Mouse (Mus musculus) neural tube, embryonic 14.5 days (tissue): Measurements from ENCODE around the gene Mgat1. TPM values are rescaled to one million over a fixed set of nuclear protein-coding genes. Genes with fewer than 3 reads are reported as not detected.
"Not testable (repeated sequence)": the region's sequence is repeated elsewhere in the genome, so short reads cannot be mapped to it uniquely, and the experiment has no call there.

Experiments used
- ATAC-seq: fragments of 200-750 bp; cut with Nextera tagmentation; 2 replicates; pipeline ENCODE4 v1.8.0; 2017; ENCODE audit warnings: low read depth, mild to moderate bottlenecking, moderate TSS enrichment, moderate library complexity
- H3K27ac ChIP-seq: fragments of 300-500 bp; sonication (generic); 2 replicates; pipeline ENCODE4 v1.5.1; 2014; ENCODE audit warnings: low read depth, mild to moderate bottlenecking, control low read depth, low read length, moderate library complexity, mixed read lengths
- H3K27me3 ChIP-seq: fragments of 300-500 bp; sonication (generic); 2 replicates; pipeline ENCODE4 v1.6.1; 2014; ENCODE audit warnings: low read length; ENCODE audit not compliant: control insufficient read depth, insufficient read depth
- H3K36me3 ChIP-seq: fragments of 300-500 bp; sonication (generic); 2 replicates; pipeline ENCODE4 v1.6.1; 2014; ENCODE audit warnings: low read length, mixed read lengths; ENCODE audit not compliant: control insufficient read depth, insufficient read depth
- H3K4me1 ChIP-seq: fragments of 300-500 bp; sonication (generic); 2 replicates; pipeline ENCODE4 v1.6.1; 2014; ENCODE audit warnings: low read length; ENCODE audit not compliant: control insufficient read depth, insufficient read depth
- H3K4me2 ChIP-seq: fragments of 300-500 bp; sonication (generic); 2 replicates; pipeline ENCODE4 v1.6.1; 2014; ENCODE audit warnings: mild to moderate bottlenecking, low read depth, low read length, control low read depth
- H3K4me3 ChIP-seq: fragments of 300-500 bp; sonication (generic); 2 replicates; pipeline ENCODE4 v1.5.1; 2014; ENCODE audit warnings: low read depth, low read length, control low read depth, mixed read lengths
- H3K9ac ChIP-seq: fragments of 300-500 bp; sonication (generic); replicated peaks from 2 replicates; pipeline ENCODE4 v1.6.1; 2014; ENCODE audit warnings: low read depth, mild to moderate bottlenecking, control low read depth, low read length, mixed read lengths
- H3K9me3 ChIP-seq: fragments of 300-500 bp; sonication (generic); 2 replicates; pipeline ENCODE4 v1.6.1; 2016; ENCODE audit warnings: low read length; ENCODE audit not compliant: control insufficient read depth
- WGBS: fragments of 180-500 bp; shearing (Covaris S2); extraction: QIAGEN DNeasy Blood & Tissue Kit; methylation state at CpG from one replicate; pipeline ENCODE4 v1.1.7; 2014; 5-methylcytosine and 5-hydroxymethylcytosine counted together
- polyA plus RNA-seq: library from polyadenylated mRNA; unstranded; fragments of >200 nt; fragmentation: Nextera tagmentation; extraction: Ambion mirVana; gene quantifications from 2 replicates; pipeline ENCODE4 v1.2.1, GENCODE M21; 2014

The Mgat1 gene
- polyA plus RNA-seq, 1 experiment from 2014 or later, result 22.6 TPM

DNA sequence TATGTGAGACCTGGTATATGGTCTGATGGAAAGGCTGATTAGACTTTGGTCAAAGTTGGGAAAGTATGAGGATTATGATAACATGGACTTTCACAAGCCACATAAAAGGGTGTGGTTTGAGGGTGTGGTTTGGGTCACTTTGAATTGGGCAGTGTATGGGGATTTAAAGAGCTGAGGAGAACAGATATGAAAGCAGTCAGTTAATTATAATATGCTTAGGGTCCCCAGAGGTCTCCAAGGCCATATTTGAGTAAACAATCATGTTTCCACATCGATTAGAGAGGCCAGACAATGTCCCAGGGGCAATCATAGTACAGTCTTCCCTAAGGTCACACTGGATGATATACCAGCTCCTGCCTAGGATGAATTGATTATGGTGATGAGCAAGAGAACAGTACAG is 41.0 kb downstream of the Mgat1 start, which contains the start of gene Olfr1392:
Gene Olfr1392 (plus strand): TSS at position 301 of the 400 bp plus-strand sequence.
- H3K27me3 ChIP-seq, H3K9ac ChIP-seq, H3K27ac ChIP-seq, H3K36me3 ChIP-seq, H3K9me3 ChIP-seq, ATAC-seq, H3K4me2 ChIP-seq, H3K4me3 ChIP-seq, H3K4me1 ChIP-seq: not testable (repeated sequence)
- WGBS, result 43% methylated on average over 1 of the region's 1 CpGs

DNA sequence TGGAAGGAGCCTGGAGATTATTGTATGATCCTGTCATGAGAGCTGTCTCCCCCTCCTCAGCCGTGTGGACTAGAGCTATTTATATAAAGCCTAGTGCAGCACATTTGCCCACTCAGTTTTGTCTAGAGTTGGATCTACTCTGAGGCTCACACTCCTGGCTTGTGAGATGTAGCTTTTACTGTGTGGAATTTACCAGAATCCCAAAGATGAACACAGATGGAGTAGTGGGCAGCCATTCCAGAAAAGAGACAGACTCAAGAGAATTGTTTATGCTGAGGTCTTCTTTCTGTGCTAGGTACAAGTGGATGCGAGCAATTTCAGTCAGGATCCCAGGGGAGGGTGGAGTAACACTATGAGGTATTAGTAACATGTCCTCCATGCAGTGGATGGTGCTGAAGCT is 43.3 kb downstream of the Mgat1 start:
- ATAC-seq, result no peak
- Histone ChIP-seq H3K36me3 (no peaks in the 10 kb centered on the region), H3K4me3 (no peak overlapping the region), H3K27me3 (no peaks in the 10 kb centered on the region), H3K27ac (no peak overlapping the region), H3K9me3 (no peaks in the 10 kb centered on the region), H3K4me2 (no peak overlapping the region), H3K9ac (no peak overlapping the region), H3K4me1 (no peaks in the 10 kb centered on the region)
- WGBS, result 78% methylated on average over 2 of the region's 2 CpGs

DNA sequence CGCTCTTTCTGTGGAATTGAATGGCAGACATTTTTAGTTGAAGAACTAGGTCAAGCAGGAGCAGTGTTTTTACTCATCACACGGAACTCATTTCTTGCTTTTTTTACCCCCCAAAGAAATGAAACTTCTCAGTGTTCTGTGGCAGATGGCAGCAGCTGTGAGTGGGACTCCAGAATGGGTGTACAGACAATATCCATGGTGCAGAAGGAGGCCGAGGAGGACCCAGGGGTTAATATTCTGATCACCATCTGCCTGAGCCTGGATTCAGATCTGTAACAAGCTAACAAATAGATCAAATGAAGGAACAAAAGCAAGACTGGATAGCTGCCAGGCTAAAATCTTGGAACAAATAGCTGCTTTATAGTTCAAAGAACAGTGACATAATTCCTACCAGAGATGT is 48.8 kb downstream of the Mgat1 start:
- Histone ChIP-seq H3K36me3 (no peaks in the 10 kb centered on the region), H3K9me3 (no peaks in the 10 kb centered on the region), H3K27me3 (no peaks in the 10 kb centered on the region), H3K9ac (no peak overlapping the region), H3K4me1 (no peaks in the 10 kb centered on the region), H3K4me2 (no peak overlapping the region), H3K27ac (no peak overlapping the region), H3K4me3 (no peak overlapping the region)
- no peak for ATAC-seq
- 61% methylated on average over 3 of the region's 3 CpGs for WGBS

DNA sequence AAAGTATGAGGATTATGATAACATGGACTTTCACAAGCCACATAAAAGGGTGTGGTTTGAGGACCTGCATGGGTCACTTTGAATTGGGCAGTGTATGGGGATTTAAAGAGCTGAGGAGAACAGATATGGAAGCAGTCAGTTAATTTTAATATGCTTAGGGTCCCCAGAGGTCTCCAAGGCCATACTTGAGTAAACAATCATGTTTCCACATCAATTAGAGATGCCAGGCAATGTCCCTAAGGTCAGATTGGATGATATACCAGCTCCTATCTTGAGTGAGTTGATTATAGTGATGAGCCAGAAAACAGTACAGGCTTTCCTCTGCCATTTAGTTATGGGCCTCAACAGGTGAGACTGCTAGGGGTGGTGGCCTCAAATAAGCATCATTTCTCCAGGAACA is 60.5 kb downstream of the Mgat1 start, which contains the start of gene Olfr10:
Gene Olfr10 (plus strand): TSS at position 301 of the 400 bp plus-strand sequence.
- Histone ChIP-seq H3K27me3 (no peaks in the 10 kb centered on the region), H3K9ac (no peak within 1 kb of the TSS), H3K36me3 (no peaks in the 10 kb centered on the region), H3K4me1 (no peaks in the 10 kb centered on the region), H3K27ac (no peak within 1 kb of the TSS), H3K4me2 (no peak within 1 kb of the TSS), H3K4me3 (no peak within 1 kb of the TSS), H3K9me3 (no peaks in the 10 kb centered on the region)
- no peak for ATAC-seq

DNA sequence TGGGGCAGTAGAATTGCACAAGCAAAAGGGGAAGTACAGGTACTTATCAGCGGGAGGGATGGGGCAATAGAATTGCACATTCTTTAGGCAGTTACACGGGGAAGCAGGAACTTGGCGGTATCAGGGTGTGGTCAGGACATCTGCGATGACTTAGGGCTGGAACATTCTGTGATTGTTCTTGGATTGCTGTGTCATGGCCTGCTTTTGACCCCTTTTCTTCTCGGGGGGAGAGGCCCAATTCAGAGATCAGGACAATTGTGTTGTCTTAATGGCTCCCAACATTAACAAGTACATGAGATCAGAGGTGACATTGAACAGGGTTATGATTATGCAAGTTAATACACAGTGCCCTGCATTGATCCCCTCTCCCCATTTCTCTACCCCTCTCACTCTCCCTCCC is 64.6 kb downstream of the Mgat1 start:
- not testable (repeated sequence) for H3K9me3 ChIP-seq, H3K9ac ChIP-seq, ATAC-seq, H3K4me1 ChIP-seq, H3K27me3 ChIP-seq, H3K4me3 ChIP-seq, H3K36me3 ChIP-seq, H3K27ac ChIP-seq, H3K4me2 ChIP-seq
- WGBS, result 77% methylated on average over 5 of the region's 5 CpGs

Other genes starting within 250 kb of the Mgat1 start
- gene 9930111J21Rik2, start 192.9 kb upstream of the Mgat1 start, polyA plus RNA-seq, result 0.27 and 0.55 TPM in 2 replicates
- not detected in 2 replicates for gene Tgtp2, start 180.0 kb upstream of the Mgat1 start, polyA plus RNA-seq
- gene Ifi47, start 167.6 kb upstream of the Mgat1 start, polyA plus RNA-seq, result 0.62 TPM in 1 of 2 replicates, not detected in the other
- not detected in 2 replicates for gene Olfr1396, start 129.3 kb upstream of the Mgat1 start, polyA plus RNA-seq
- not detected in 2 replicates for gene Olfr1395, start 101.9 kb upstream of the Mgat1 start, polyA plus RNA-seq
- gene Olfr1394, start 89.8 kb upstream of the Mgat1 start, polyA plus RNA-seq, result not detected in 2 replicates
- gene Btnl9, start 57.0 kb upstream of the Mgat1 start, polyA plus RNA-seq, result 0.17 and 0.23 TPM in 2 replicates
- gene Zfp62, start 40.9 kb upstream of the Mgat1 start, polyA plus RNA-seq, result 49.6 and 54.4 TPM in 2 replicates
- 0.09 TPM in 1 of 2 replicates, not detected in the other for gene Olfr1393, start 34.1 kb downstream of the Mgat1 start, polyA plus RNA-seq
- gene Olfr1392, start 41.1 kb downstream of the Mgat1 start, polyA plus RNA-seq, result not detected in 2 replicates
- not detected in 2 replicates for gene Olfr10, start 60.5 kb downstream of the Mgat1 start, polyA plus RNA-seq
- not detected in 2 replicates for gene Olfr1391, start 78.6 kb downstream of the Mgat1 start, polyA plus RNA-seq
- gene Olfr1390, start 91.0 kb downstream of the Mgat1 start, polyA plus RNA-seq, result not detected in 2 replicates
- gene Olfr1389, start 178.9 kb downstream of the Mgat1 start, polyA plus RNA-seq, result not detected in 2 replicates
- 0.15 TPM in 1 of 2 replicates, not detected in the other for gene Olfr1388, start 192.4 kb downstream of the Mgat1 start, polyA plus RNA-seq
- gene Olfr1387, start 211.2 kb downstream of the Mgat1 start, polyA plus RNA-seq, result not detected in 2 replicates
- not detected in 2 replicates for gene Olfr1386, start 220.9 kb downstream of the Mgat1 start, polyA plus RNA-seq
- gene Olfr1385, start 244.9 kb downstream of the Mgat1 start, polyA plus RNA-seq, result not detected in 2 replicates